Mouse (Mus musculus) ZHBTc4 (cell line): ENCODE measurements around the gene Lgals8.
"Not testable (repeated sequence)": the region's sequence is repeated elsewhere in the genome, so short reads cannot be mapped to it uniquely, and the experiment has no call there.

Experiments
- DNase-seq: peaks from one replicate; pipeline ENCODE4 v3.0.0-alpha.2; 2011; ENCODE audit warnings: low read depth, low spot score

Lgals8 gene

DNA sequence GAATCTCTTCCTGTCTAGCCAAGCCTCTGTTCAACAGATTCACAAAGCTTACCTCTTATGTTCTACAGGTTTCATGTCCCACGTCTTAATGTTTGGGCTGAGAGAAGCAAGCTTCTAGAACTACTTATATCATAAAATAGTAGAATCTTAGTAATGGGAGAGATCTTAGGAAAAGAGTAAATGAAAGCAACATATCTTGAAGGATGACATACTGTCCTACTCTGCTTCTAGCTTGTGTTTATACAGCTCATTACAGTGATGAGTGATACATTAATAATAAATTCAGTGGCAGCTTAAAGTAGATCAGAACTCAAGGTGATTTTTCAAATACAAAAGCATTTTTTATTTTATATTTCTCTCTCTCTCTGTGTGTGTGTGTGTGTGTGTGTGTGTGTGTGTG, at the start of gene Lgals8:
TSS of gene Lgals8 (minus strand) at position 101 of the 400 bp plus-strand sequence.
- DNase-seq: no peak

DNA sequence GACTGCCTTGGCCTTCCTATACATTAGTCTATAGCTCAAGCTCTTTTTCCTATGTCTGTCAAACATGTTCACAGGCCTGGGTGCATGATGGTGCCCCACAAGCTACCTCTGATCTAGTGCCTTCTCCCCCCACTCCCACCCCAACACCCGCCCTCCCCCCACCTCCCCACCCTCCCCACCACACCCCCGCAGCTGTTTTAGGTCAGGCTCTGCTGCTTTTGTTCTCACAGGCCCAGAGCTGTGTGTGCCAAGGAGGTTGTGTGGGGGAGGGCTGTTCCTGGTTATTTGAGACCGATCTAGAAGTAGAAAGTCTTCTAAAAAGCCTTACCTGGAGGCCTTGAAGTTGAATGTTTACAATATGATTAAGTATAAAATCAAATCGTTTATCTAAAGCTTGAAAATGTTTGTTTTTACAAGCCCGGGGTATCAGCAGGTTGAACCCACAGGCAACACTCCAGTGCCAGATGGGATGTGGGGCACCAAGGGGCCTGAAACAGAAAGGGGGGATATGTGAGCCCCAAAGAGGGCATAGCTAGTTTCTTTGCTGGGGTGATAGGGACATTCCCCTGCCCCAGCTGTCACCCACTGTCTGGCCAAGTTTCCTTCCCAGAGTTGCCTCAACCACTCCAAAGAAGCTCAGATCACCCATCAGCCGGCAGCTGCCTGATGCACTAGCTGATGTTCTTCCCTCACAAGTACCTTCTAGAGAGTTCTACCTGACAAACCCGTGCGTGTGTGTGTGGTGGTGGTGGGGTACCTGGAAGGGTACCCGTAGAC, 46.6 kb upstream of the Lgals8 start:
- DNase-seq: no peak

DNA sequence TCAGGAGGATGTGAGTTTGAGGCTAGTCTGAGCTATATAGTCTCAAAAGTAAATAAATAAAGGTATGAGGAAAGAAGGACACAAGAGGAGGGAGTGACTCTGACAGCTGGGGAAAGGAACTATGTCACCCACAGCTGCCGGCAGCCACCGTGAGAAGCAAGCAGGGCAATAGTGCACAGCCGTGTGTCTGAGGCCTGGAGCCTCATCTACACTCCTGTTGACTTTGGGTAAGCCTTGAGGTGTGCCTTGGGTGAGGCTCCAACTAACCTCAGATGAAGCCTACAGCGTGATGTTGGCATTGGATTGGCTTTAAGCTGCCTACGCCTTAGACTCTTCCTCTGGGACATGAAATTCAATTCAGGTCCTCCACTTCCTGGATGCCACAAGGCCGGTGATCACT, 45.3 kb upstream of the Lgals8 start:
- DNase-seq: no peak

DNA sequence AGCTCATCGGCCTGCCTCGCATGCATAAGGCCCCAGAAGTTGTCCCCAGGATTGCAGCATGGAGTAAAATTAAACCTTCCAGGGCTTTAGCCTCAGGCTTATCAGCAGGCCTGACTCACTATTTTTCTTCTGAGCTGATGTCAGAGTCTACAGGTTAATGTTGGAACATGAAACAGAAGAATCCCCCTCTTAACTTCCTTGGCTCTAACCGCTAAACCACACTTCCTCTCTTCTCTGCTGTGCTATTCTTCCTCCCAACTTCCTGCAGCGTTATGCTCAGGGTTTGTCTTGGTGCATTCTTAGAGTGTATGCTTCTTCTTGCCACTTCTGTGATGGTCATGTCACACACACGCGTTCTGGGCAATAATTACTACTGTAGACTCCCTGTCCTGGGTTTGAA, 42.7 kb upstream of the Lgals8 start:
- DNase-seq: no peak

DNA sequence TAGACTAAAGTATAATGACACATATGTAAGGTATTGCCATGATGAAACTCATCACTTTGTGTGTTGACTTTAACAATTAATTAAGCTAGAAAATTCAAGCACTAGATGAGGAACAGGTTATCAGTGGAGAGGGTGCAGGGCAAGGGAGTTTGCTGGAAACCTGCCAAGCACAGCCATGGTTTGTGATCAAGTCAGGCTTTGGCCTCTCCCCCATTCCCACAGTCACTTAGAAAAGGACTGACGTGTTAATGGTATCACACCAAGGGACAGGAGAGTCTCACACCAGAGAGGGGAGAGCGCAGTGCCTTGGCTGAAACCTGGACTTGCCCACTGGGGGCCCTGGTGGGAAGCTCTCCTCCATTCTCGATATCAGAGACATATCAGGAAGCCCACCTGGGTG, 40.6 kb upstream of the Lgals8 start:
- no peak for DNase-seq

DNA sequence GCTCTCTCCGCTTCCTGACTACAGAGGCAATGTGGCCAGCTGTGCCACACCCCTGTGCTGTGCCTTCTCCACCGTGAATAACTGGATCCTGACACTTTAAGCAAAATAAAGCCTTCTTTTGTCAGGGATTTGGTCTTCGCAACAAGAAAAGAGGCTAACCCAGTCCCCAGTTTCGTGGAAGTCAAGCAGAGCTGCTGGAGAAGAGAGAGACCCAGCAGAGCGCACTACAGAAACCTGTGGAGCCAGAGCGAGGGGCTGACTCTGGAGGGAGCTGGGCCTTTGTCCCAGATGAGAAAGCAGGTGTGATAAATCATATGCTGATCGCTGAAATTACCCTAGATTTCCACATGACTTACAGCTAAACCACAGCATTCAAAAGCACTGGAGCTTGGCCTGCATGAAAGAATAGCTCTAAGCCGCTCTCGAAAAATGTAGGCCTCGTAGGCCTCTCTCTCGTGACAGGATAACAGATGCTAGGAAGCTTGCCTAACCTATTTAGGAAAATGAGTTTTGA, 38.6 kb upstream of the Lgals8 start:
- DNase-seq: peak; percentile 46

DNA sequence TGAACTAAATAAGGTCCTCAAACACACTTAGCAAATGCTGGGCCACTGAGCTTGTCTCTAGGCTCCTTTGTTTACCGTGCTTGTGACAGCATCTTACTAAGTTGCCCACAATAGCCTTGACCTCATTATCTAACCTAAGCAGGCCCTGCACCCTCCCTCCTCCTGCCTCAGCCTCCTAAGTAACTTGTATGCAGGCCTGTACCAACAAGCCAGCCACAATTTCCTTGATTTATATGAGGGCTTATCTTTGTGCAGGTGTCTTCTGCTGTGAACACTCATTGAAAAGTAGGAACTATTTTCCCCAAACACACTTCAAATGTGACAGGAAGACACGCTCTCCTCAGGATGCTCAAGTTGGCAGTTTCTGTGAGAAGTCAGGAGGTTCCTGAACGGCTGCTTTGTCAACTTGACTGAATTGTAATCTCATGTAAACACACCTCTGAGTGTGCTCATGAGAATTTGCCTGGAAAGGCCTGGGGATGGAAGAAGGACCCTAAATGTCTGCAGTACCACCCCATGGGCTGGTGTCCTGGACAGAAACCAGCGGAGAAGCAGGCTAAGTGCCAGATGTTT, 38.0 kb upstream of the Lgals8 start:
- DNase-seq: no peak

DNA sequence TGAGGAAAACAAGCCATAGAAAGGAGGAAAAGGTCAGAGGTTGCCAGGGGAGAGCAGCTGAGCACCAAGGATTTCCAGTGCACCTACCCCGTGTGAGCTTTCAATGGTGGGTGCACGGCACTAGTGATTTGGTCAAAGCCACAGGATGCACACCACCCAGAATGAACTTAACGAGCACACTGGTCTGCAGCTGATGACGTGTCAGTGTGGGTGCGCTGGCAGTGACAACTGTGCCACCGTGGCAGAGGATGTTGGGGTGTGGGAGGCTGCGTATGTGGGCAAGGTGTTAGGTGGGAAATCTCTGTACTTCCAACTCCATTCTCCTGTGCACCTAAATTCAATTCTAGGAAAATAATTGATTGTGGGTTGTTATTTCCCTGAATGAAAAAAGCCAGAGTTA, 34.4 kb upstream of the Lgals8 start:
- DNase-seq: no peak

DNA sequence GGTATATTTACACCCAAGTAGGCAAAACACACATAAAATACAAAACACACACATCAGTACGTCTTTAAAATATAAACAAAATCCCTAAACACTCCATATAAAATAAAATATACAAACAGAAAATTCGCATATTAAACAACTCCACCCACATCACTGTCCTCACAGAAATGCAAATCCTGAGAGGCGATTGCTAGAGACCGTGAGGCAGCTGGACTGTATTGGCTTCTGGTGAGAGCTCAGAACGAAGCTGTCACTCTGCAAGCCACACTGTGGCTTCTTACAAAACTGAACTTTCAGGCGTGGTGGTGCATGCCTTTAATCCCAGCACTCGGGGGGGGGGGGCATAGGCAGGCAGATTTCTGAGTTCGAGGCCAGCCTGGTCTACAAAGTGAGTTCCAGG, 33.1 kb upstream of the Lgals8 start:
- DNase-seq: no peak

DNA sequence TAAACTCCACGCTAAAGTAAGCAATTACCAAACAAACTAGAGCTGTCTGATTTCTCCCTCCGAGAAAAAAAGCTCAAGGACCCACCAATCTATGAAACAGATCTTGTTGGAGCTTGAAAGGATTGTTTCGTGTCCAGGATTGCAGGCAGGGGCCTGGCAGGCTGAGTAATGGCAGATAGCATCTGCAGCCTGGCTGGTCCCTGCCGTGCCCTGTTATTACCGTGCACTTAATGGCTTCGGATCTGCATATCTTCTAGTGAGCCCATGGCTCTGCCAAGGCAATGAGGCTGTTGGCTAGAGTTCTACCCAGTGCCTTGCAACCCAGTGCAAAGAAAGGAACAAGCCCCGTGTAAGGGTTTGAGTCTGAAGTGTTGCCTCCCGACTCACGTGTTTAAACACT, 30.0 kb upstream of the Lgals8 start:
- no peak for DNase-seq

DNA sequence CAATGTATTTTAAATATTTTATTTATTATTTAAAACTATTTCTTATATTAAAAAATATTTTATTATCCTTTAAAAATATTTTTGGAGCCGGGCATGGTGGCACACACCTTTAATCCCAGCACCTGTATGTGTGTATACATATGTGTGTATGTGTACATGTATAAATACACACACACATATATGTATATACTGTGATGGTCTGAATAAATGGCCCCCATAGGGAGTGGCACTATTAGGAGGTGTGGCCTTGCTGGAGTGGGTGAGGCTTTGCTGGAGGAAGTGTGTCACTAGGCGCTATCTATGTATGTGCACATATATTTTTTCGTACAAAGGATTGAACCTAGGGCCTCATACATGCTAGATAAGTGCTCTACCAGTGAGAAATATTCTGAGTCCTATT, 27.8 kb upstream of the Lgals8 start:
- no peak for DNase-seq

DNA sequence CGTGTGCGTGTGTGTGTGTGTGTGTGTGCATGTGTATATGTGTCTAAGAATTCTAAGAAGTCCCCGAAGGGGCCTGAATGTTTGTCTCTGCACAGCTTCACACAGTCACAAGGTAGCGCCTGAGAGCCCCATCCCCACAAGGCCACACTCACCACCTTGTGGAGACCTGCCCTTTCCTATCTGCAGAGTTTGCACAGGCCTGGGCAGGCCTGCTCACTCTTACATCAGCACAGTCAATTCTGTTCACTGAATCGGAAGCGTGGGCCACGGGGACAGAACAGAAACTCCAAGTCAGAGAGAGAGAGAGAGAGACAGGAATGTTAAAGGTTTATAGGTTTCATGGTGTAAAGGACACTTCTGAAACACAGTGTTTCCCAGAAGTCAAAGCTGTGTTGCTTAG, 20.9 kb upstream of the Lgals8 start:
- no peak for DNase-seq

DNA sequence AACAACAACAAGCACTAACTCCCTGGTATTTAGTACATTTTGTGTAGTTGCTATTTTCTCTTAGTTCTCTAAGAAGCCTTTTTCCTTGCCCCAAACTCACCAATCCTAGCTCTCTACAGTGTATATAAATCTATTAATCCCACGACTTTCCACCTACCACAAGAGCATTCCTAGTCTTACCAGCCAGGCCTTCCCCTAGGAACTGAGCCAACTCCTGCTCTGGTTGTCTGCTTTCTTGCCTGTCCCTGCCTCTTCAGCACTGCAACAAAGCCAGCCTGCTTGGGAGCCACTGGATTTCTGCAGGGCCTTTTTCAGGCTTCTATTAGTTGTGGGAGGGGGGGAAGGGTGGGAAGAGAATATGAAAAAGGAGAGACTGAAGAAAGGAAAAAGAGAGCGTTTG, 20.5 kb upstream of the Lgals8 start:
- DNase-seq: no peak

DNA sequence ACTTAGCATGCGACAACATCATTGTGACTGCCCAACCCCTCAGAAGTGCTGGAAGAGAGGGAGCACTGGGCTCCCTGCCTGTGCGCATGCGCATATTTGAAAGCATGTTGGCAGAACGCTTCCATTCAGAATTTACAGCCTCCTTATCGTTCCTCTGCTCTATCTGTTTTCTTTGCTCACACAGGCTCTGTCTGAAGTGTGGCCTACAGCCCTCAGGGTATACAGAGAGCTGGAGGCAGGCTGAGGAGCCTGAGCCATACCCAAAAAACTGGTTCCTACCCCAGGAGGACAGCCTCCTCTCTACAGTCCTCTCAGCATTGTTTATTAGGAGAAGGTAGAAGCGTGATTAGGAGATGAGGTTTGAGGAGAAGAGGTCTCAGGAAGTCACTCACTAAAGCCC, 15.1 kb upstream of the Lgals8 start:
- DNase-seq: peak; percentile 54

DNA sequence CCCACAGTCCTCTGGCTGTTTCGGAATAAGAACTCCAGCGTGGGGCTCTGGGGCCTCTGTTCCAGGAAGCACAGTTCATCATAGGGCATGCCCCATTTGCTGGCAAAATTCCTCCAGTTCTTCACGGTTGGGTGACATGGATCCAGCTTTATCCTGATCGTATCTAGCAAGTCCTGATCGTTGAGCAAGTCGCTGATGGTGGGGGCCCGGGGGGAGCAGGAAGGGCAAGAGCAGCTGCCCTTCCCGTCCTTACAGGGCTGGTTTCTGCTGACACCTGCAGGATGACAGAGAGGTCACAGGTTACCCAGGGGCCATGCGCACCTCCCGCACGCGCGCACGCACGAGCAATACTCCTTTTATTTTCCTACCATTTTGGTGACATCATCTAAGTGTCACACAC, 13.6 kb upstream of the Lgals8 start:
- DNase-seq: peak; percentile 53

DNA sequence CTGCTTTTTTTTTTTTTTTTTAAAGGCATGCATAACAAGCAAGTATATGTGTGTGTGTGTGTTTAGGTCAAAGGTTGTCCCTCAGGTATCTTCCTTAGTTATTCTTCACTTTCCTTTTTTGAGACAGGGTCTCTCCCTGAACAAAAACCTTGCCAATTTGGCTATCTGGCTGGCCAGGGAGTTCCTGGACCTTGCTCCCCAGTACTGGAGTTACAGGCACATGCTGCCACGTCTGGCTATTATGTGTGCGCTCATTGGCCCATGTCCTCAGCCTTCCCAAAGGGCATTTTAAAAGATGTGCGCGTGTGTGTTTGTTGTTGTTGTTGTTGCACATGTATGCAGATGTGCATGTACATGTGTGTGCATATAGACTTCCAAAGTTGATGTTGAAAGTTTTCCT, 12.1 kb upstream of the Lgals8 start:
- no peak for DNase-seq

DNA sequence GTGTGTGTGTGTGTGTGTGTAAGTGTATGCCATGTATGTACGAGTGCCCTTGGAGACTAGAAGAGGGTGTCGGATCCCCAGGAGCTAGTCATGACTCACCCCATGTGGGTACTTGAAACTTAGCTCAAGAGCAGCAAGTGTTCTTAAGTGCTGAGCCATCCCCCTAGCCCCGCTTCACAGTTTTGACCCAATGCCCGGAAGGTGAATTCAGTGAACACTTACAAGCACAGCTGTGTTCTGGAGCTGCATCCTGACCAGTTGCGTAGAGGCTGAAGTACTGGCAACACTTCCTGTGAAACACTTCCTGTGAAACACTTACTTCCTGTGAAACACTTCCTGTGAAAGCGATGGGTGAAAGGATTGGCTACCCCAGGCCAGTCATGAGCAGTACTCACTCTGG, 10.5 kb upstream of the Lgals8 start:
- no peak for DNase-seq

DNA sequence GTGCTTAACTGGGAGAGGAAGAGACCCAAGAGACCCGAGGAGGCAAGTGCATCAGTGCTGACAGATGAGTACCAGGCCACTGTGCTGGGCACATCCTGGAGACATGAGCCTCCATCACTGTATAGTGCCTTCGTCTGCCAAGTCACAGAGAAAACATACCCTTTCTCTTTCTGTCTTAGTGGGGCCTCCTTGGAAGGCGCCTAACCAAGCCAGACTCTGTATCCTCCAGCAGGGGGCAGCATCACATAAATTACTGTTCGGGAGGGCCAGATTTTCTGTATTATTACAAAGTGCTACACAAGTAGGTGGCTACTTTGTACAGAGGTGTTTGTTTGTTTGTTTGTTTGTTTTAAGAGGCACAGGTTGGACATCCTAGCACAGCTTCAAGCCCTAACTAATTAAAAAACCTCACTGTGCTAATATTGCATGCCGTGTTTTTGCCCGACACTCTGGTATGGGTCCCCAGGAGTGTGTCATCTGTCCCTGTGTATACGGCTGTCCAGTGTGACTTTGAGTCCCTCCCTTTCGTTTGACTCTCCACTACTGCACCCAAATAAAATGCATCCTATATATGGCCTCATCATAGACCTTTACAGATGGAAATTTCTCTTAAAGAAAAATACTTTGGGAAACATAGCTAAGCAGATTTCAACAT, 9.1 kb upstream of the Lgals8 start:
- peak; percentile 77 for DNase-seq

DNA sequence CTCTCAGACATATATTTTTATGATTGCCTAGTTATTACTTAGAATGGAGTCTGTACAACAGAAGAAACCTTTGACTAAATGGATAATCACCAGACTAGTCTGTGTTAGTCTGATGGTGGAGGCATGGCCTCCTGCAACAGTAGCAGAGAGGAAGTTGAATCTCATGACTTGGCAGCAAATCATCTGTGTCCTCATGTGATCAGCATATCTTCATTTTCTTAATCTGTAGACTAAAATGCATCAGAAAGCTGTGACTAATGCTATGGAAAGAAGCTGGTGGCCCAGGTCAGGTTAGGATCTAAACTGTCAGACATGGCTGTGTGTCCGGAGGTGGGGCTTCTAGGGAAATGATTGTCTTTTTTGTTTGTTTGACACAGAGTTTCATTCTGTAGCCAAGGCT, 3.7 kb upstream of the Lgals8 start:
- no peak for DNase-seq

DNA sequence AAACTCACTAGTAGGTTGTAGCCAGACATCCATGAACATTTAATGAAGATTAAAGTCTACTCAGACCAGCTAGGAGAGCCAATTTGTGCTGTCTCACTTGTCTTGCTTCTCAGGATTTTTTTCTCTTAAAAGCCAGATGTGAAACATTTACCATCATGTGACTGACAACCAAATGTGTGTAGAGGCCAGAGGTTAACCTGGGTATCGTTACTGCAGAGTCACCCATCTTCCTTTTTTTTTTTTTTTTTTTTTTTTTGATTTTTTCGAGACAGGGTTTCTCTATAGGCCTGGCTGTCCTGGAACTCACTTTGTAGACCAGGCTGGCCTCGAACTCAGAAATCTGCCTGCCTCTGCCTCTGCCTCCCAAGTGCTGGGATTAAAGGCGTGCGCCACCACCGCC, 585 bp downstream of the Lgals8 start:
- DNase-seq: not testable (repeated sequence)

DNA sequence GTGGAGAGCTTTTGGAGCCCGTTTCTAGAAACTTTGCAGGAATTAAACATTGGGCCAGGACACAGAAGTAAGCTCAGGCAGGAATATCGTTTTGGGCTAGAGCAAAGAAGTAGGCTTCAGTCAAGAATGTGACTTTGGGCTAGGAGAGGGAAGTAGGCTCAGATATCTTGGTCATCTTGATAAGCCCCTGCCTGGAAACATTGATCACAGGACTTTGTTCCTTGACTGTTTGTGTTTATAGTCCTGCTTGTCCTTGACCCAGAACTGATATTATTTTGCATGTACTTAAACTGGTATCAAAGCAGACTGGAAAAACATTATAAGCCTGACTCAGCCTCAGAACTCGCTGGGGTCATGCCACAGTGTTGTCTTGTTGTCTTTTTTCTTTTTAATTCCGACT, 2.1 kb downstream of the Lgals8 start:
- DNase-seq: no peak

DNA sequence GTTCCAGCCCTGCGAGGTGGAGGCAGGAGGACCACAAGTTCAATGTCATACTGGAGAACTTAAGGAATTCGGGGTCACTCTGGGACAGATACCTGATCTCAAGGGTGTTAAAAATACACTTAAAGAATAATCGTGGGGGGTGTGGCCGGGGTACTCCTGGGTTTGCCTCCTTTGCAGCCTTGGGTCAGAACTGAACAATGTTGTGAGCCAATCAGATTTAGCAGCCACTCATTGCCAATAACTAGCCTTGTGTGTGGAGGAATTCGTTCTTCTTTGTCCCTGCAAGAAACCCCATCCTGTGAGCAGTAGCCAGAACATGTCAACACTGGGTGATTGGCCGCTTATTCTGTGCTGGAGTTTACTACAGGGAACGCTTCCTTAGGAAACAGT, 3.0 kb downstream of the Lgals8 start:
- no peak for DNase-seq
